Mouse (Mus musculus): ENCODE data around the gene Gm28038. TPM values are rescaled to one million over a fixed set of nuclear protein-coding genes. Genes with fewer than 3 reads are reported as not detected.

The Gm28038 gene
- polyA plus RNA-seq (2014; fragmentation: Illumina TruSeq; extraction: RNeasy Lipid Tissue Mini Kit (QIAGEN cat#74804); ENCODE audit: low read depth, low replicate concordance), result not detected

GRCm38 (mm10) chr2:30280743-30281142 lies at the start of gene Gm28038:
TSS of gene Gm28038 (plus strand) at chr2:30281043.

GRCm38 (mm10) chr2:30237199-30237880 lies 43.5 kb upstream of the Gm28038 start, which contains the start of gene Lrrc8a:
TSS of gene Lrrc8a (plus strand) at chr2:30237715.

GRCm38 (mm10) chr2:30240267-30240666 lies 40.6 kb upstream of the Gm28038 start, which contains the start of gene Gm28035:
TSS of gene Gm28035 (plus strand) at chr2:30240567.

GRCm38 (mm10) chr2:30265767-30266253 lies 15.0 kb upstream of the Gm28038 start, which contains the start of gene Phyhd1:
TSS of gene Phyhd1 (plus strand) at chr2:30266203.

GRCm38 (mm10) chr2:30286192-30287026 lies 5.6 kb downstream of the Gm28038 start, which contains the start of the genes Dolk and Nup188:
TSS of gene Dolk (minus strand) at chr2:30286334.
TSS of gene Nup188 (plus strand) at chr2:30286397.

Other genes starting within 250 kb of the Gm28038 start
- 0.73 TPM for gene Wdr34, start 232.2 kb upstream of the Gm28038 start, polyA plus RNA-seq (2014; fragmentation: Illumina TruSeq; extraction: RNeasy Lipid Tissue Mini Kit (QIAGEN cat#74804); ENCODE audit: low read depth, low replicate concordance)
- gene Set, start 223.7 kb upstream of the Gm28038 start, polyA plus RNA-seq (2014; fragmentation: Illumina TruSeq; extraction: RNeasy Lipid Tissue Mini Kit (QIAGEN cat#74804); ENCODE audit: low read depth, low replicate concordance), result 217 TPM
- 0.16 TPM for gene Pkn3, start 203.4 kb upstream of the Gm28038 start, polyA plus RNA-seq (2014; fragmentation: Illumina TruSeq; extraction: RNeasy Lipid Tissue Mini Kit (QIAGEN cat#74804); ENCODE audit: low read depth, low replicate concordance)
- 1.6 TPM for gene Zdhhc12, start 187.4 kb upstream of the Gm28038 start, polyA plus RNA-seq (2014; fragmentation: Illumina TruSeq; extraction: RNeasy Lipid Tissue Mini Kit (QIAGEN cat#74804); ENCODE audit: low read depth, low replicate concordance)
- gene Zer1, start 156.5 kb upstream of the Gm28038 start, polyA plus RNA-seq (2014; fragmentation: Illumina TruSeq; extraction: RNeasy Lipid Tissue Mini Kit (QIAGEN cat#74804); ENCODE audit: low read depth, low replicate concordance), result 1.6 TPM
- 30.0 TPM for gene Tbc1d13, start 147.3 kb upstream of the Gm28038 start, polyA plus RNA-seq (2014; fragmentation: Illumina TruSeq; extraction: RNeasy Lipid Tissue Mini Kit (QIAGEN cat#74804); ENCODE audit: low read depth, low replicate concordance)
- gene Endog, start 109.5 kb upstream of the Gm28038 start, polyA plus RNA-seq (2014; fragmentation: Illumina TruSeq; extraction: RNeasy Lipid Tissue Mini Kit (QIAGEN cat#74804); ENCODE audit: low read depth, low replicate concordance), result not detected
- gene Spout1, start 102.6 kb upstream of the Gm28038 start, polyA plus RNA-seq (2014; fragmentation: Illumina TruSeq; extraction: RNeasy Lipid Tissue Mini Kit (QIAGEN cat#74804); ENCODE audit: low read depth, low replicate concordance), result 0.61 TPM
- 1.2 TPM for gene Kyat1, start 75.2 kb upstream of the Gm28038 start, polyA plus RNA-seq (2014; fragmentation: Illumina TruSeq; extraction: RNeasy Lipid Tissue Mini Kit (QIAGEN cat#74804); ENCODE audit: low read depth, low replicate concordance)
- gene Lrrc8a, start 43.3 kb upstream of the Gm28038 start, polyA plus RNA-seq (2014; fragmentation: Illumina TruSeq; extraction: RNeasy Lipid Tissue Mini Kit (QIAGEN cat#74804); ENCODE audit: low read depth, low replicate concordance), result 2.7 TPM
- gene Gm28035, start 40.5 kb upstream of the Gm28038 start, polyA plus RNA-seq (2014; fragmentation: Illumina TruSeq; extraction: RNeasy Lipid Tissue Mini Kit (QIAGEN cat#74804); ENCODE audit: low read depth, low replicate concordance), result not detected
- gene Phyhd1, start 14.8 kb upstream of the Gm28038 start, polyA plus RNA-seq (2014; fragmentation: Illumina TruSeq; extraction: RNeasy Lipid Tissue Mini Kit (QIAGEN cat#74804); ENCODE audit: low read depth, low replicate concordance), result 20.0 TPM
- 8.1 TPM for gene Dolk, start 5.3 kb downstream of the Gm28038 start, polyA plus RNA-seq (2014; fragmentation: Illumina TruSeq; extraction: RNeasy Lipid Tissue Mini Kit (QIAGEN cat#74804); ENCODE audit: low read depth, low replicate concordance)
- 8.9 TPM for gene Nup188, start 5.4 kb downstream of the Gm28038 start, polyA plus RNA-seq (2014; fragmentation: Illumina TruSeq; extraction: RNeasy Lipid Tissue Mini Kit (QIAGEN cat#74804); ENCODE audit: low read depth, low replicate concordance)
- 1.1 TPM for gene Sh3glb2, start 78.3 kb downstream of the Gm28038 start, polyA plus RNA-seq (2014; fragmentation: Illumina TruSeq; extraction: RNeasy Lipid Tissue Mini Kit (QIAGEN cat#74804); ENCODE audit: low read depth, low replicate concordance)
- gene Miga2, start 83.2 kb downstream of the Gm28038 start, polyA plus RNA-seq (2014; fragmentation: Illumina TruSeq; extraction: RNeasy Lipid Tissue Mini Kit (QIAGEN cat#74804); ENCODE audit: low read depth, low replicate concordance), result 0.81 TPM
- 0.65 TPM for gene Dolpp1, start 111.2 kb downstream of the Gm28038 start, polyA plus RNA-seq (2014; fragmentation: Illumina TruSeq; extraction: RNeasy Lipid Tissue Mini Kit (QIAGEN cat#74804); ENCODE audit: low read depth, low replicate concordance)
- 20.5 TPM for gene Crat, start 134.8 kb downstream of the Gm28038 start, polyA plus RNA-seq (2014; fragmentation: Illumina TruSeq; extraction: RNeasy Lipid Tissue Mini Kit (QIAGEN cat#74804); ENCODE audit: low read depth, low replicate concordance)
- gene Ptpa, start 135.0 kb downstream of the Gm28038 start, polyA plus RNA-seq (2014; fragmentation: Illumina TruSeq; extraction: RNeasy Lipid Tissue Mini Kit (QIAGEN cat#74804); ENCODE audit: low read depth, low replicate concordance), result 2.4 TPM
- gene Ier5l, start 193.2 kb downstream of the Gm28038 start, polyA plus RNA-seq (2014; fragmentation: Illumina TruSeq; extraction: RNeasy Lipid Tissue Mini Kit (QIAGEN cat#74804); ENCODE audit: low read depth, low replicate concordance), result not detected